Mouse (Mus musculus) cerebellum, adult 18-20 months (tissue): ENCODE results near the gene Ppa1.

ENCODE experiments used
- DNase-seq, 2 experiments: peaks; one replicate each; pipeline ENCODE4 v3.0.0; 2021

The Ppa1 gene

GRCm38 (mm10) chr10:61697028-61697427, 48.7 kb downstream of the Ppa1 start:
- DNase-seq = peak; percentile 18 to 28

- DNase-seq = no peak
Measured at GRCm38 (mm10) chr10:61704663-61705062, 56.3 kb downstream of the Ppa1 start.

GRCm38 (mm10) chr10:61706412-61707375, 58.3 kb downstream of the Ppa1 start:
- DNase-seq = no peak

- no peak for DNase-seq
Measured at GRCm38 (mm10) chr10:61713601-61714000, 65.2 kb downstream of the Ppa1 start.

- DNase-seq = no peak
Measured at GRCm38 (mm10) chr10:61714146-61714545, 65.8 kb downstream of the Ppa1 start.

GRCm38 (mm10) chr10:61714771-61715461, 66.6 kb downstream of the Ppa1 start, which contains the start of gene Aifm2:
Aifm2 (plus strand) TSS chr10:61715263.
- DNase-seq = peak; percentile 46 to 55

GRCm38 (mm10) chr10:61715462-61715837, 67.1 kb downstream of the Ppa1 start:
- no peak for DNase-seq

GRCm38 (mm10) chr10:61715996-61716864, 67.9 kb downstream of the Ppa1 start:
- DNase-seq = no peak

- no peak for DNase-seq
Measured at GRCm38 (mm10) chr10:61717406-61718296, 69.3 kb downstream of the Ppa1 start.

GRCm38 (mm10) chr10:61720331-61720730, 72.0 kb downstream of the Ppa1 start:
- no peak for DNase-seq

GRCm38 (mm10) chr10:61722215-61722614, 73.9 kb downstream of the Ppa1 start:
- no peak for DNase-seq

- no peak for DNase-seq
Measured at GRCm38 (mm10) chr10:61723271-61723670, 74.9 kb downstream of the Ppa1 start.
